Mouse (Mus musculus) stomach, embryonic 14.5 days (tissue): ENCODE data around the gene Cdh22. TPM values are rescaled to one million over a fixed set of nuclear protein-coding genes. Genes with fewer than 3 reads are reported as not detected.

Experiments used
- ATAC-seq: fragments of 200-750 bp; cut with Nextera tagmentation; 2 replicates; pipeline ENCODE4 v1.8.0; 2017; ENCODE audit warnings: low read depth, moderate TSS enrichment; ENCODE audit not compliant: insufficient number of reproducible peaks, insufficient read depth, low FRiP score
- H3K27ac ChIP-seq: fragments of 300-500 bp; sonication (generic); 2 replicates; pipeline ENCODE4 v1.5.1; 2014; ENCODE audit warnings: mild to moderate bottlenecking, low read length, moderate library complexity, mixed read lengths
- H3K27me3 ChIP-seq: fragments of 300-500 bp; sonication (generic); 2 replicates; pipeline ENCODE4 v1.6.1; 2014; ENCODE audit warnings: low read length, control low read depth, mixed read lengths; ENCODE audit not compliant: control insufficient read depth, insufficient read depth
- H3K36me3 ChIP-seq: fragments of 300-500 bp; sonication (generic); 2 replicates; pipeline ENCODE4 v1.6.1; 2014; ENCODE audit warnings: mild to moderate bottlenecking, control low read depth, low read length, moderate library complexity, mixed read lengths; ENCODE audit not compliant: control insufficient read depth, insufficient read depth
- H3K4me1 ChIP-seq: fragments of 300-500 bp; sonication (generic); 2 replicates; pipeline ENCODE4 v1.6.1; 2014; ENCODE audit warnings: low read length, control low read depth, mixed read lengths; ENCODE audit not compliant: control insufficient read depth, insufficient read depth
- H3K4me2 ChIP-seq: fragments of 300-500 bp; sonication (generic); replicated peaks from 2 replicates; pipeline ENCODE4 v1.6.1; 2014; ENCODE audit warnings: low read depth, low read length, control low read depth
- H3K4me3 ChIP-seq: fragments of 300-500 bp; sonication (generic); 2 replicates; pipeline ENCODE4 v1.5.1; 2014; ENCODE audit warnings: low read depth, low read length, control low read depth
- H3K9ac ChIP-seq: fragments of 300-500 bp; sonication (generic); replicated peaks from 2 replicates; pipeline ENCODE4 v1.6.1; 2014; ENCODE audit warnings: low read depth, mild to moderate bottlenecking, control low read depth, low read length, moderate library complexity, mixed read lengths
- H3K9me3 ChIP-seq: fragments of 300-500 bp; sonication (generic); 2 replicates; pipeline ENCODE4 v1.6.1; 2016; ENCODE audit warnings: low read depth, low read length, control low read depth; ENCODE audit not compliant: control insufficient read depth
- WGBS: fragments of 180-500 bp; shearing (Covaris S2); extraction: QIAGEN DNeasy Blood & Tissue Kit; methylation state at CpG from one replicate; pipeline ENCODE4 v1.1.7; 2014; 5-methylcytosine and 5-hydroxymethylcytosine counted together
- polyA plus RNA-seq: library from polyadenylated mRNA; unstranded; fragments of >200 nt; fragmentation: Nextera tagmentation; extraction: Ambion mirVana; gene quantifications from 2 replicates; pipeline ENCODE4 v1.2.1, GENCODE M21; 2014

The Cdh22 gene
- polyA plus RNA-seq, 1 experiment from 2014 or later = 0.27 TPM

DNA sequence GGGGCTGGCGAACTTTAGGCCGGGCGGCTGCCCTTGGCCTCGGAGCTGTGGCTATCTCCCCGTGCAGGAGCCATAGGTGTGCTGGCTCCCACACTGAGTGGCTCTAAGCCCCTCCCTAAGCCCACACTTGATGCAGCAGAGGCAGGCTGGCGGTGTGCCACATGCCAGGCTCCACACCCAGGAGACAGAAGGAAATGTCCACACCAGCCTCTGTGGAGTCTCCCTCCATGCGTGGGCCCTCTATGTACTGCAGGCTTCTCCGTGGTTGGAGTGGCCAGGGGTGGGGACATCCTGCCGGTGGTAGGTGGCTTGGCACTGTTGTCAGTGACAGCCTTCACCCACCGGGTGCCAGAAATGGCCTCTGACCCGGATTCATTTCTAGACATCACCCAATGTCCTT lies 5.6 kb downstream of the Cdh22 start:
- Histone ChIP-seq H3K4me2 (no peak overlapping the region), H3K9ac (no peak overlapping the region), H3K4me1 (peaks cover 7% of the 10 kb centered on the region; the same call in 1 of the 2 replicates), H3K27me3 (peaks cover 18% of the 10 kb centered on the region), H3K4me3 (no peak overlapping the region), H3K27ac (no peak overlapping the region), H3K36me3 (no peaks in the 10 kb centered on the region), H3K9me3 (no peaks in the 10 kb centered on the region)
- ATAC-seq = no peak
- WGBS = 89% methylated on average over 11 of the region's 11 CpGs

DNA sequence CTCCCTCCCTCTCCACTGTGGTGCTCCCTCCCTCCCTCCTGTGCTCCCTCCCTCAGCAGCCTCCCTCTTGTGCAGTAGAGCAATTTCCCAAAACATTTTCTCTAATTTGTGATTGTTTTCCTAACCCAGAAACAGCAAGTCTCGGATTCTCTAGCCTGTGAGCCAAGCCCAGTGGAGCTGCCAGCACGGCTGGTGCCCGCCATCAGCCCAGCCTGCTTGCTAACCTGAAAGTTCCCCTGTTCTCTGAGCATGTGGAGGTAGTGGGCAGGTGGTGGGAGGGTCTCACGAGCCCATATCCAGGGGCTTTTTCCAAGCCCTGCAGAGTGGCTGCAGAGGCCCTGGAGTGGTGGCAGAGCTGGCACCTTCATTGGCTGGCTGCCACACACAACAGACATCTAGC lies 10.8 kb downstream of the Cdh22 start:
- Histone ChIP-seq H3K36me3 (no peaks in the 10 kb centered on the region), H3K9ac (no peak overlapping the region), H3K4me1 (no peaks in the 10 kb centered on the region), H3K9me3 (no peaks in the 10 kb centered on the region), H3K27me3 (peaks cover 9% of the 10 kb centered on the region; the same call in 1 of the 2 replicates), H3K4me2 (no peak overlapping the region), H3K4me3 (no peak overlapping the region), H3K27ac (no peak overlapping the region)
- ATAC-seq = no peak
- 75% methylated on average over 4 of the region's 4 CpGs for WGBS

DNA sequence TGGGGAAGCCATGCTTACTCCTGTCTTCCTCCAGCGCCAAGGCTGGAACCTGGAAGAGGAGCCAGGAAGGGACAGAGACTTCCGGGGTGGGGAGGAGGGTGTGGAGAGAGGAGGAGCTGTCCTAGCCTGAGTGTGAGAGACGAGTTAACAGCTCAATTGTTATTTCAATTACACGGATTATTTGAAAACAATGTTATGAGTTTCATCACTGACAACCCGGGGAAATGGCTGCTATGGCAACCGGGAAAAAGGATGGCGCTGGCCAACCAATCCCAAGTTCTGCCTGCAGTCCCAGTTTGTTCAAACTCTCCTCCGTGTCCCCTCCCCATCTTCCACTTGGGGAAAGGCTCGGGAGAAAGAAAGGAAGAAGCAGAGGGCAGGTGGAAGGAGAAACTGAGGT lies 12.7 kb downstream of the Cdh22 start:
- Histone ChIP-seq H3K9me3 (no peaks in the 10 kb centered on the region), H3K36me3 (no peaks in the 10 kb centered on the region), H3K27ac (no peak overlapping the region), H3K4me2 (no peak overlapping the region), H3K9ac (no peak overlapping the region), H3K4me3 (no peak overlapping the region), H3K27me3 (peaks cover 15% of the 10 kb centered on the region; the same call in 1 of the 2 replicates), H3K4me1 (no peaks in the 10 kb centered on the region)
- no peak for ATAC-seq
- WGBS = 6% methylated on average over 9 of the region's 9 CpGs

DNA sequence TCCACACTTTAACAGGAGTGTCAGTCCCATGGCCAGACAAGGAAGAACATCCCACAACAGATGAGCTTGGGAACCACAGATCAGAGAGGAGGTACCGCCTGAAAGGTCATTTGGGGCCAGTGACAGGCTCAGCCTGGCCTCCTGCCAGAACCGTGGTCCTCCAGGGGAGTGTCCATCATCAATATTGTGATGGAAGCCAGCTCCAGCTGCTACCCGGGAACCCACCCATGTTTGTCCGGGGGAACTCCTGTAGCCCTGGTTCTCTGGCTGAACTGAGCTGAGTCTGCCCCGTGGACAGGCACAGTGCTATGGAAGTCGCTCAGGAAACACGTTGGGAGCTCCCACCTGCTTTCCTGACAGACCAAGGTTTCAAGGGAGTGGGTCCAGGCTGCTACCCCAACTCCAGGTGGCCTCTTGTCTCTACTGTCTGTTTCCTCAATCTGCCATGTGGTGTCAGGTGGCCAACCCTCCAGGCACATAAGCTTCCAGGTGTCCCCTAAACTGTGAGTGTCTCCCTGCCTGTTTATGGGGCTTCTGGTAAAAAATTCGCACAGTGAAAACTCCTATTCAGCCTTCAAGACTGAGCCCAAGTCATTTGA lies 14.2 kb downstream of the Cdh22 start:
- no peak for ATAC-seq
- Histone ChIP-seq H3K4me2 (no peak overlapping the region), H3K9ac (no peak overlapping the region), H3K27me3 (peaks cover 15% of the 10 kb centered on the region; the same call in 1 of the 2 replicates), H3K36me3 (no peaks in the 10 kb centered on the region), H3K27ac (no peak overlapping the region), H3K9me3 (no peaks in the 10 kb centered on the region), H3K4me1 (peaks cover 4% of the 10 kb centered on the region), H3K4me3 (no peak overlapping the region)
- WGBS = 54% methylated on average over 8 of the region's 8 CpGs

DNA sequence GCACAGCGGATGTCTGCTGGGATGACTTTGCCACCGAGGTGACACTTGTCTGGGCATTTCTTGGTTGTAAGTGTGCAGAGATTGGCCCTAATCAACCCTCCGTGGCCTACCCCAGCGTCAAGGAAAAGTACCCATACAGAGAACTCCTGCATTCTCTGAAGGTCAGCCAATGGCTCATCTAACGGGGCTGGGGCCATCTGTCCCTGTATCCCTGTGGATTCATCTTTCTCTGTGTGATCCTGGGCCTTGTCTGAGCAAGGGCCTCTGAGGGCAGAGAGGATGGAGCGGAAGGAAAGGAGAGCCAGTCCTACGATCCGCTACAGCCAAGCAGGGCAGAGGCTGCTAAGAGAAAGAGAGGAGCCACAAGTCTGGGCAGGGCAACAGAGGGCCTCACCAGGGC lies 15.7 kb downstream of the Cdh22 start:
- no peak overlapping the region for H3K4me2 ChIP-seq
- no peak overlapping the region for H3K4me3 ChIP-seq
- peaks cover 8% of the 10 kb centered on the region for H3K4me1 ChIP-seq
- no peak overlapping the region for H3K9ac ChIP-seq
- ATAC-seq = no peak
- H3K27me3 ChIP-seq = peaks cover 18% of the 10 kb centered on the region; the same call in 1 of the 2 replicates
- 87% methylated on average over 8 of the region's 8 CpGs for WGBS
- no peaks in the 10 kb centered on the region for H3K36me3 ChIP-seq
- H3K9me3 ChIP-seq = no peaks in the 10 kb centered on the region
- no peak overlapping the region for H3K27ac ChIP-seq

DNA sequence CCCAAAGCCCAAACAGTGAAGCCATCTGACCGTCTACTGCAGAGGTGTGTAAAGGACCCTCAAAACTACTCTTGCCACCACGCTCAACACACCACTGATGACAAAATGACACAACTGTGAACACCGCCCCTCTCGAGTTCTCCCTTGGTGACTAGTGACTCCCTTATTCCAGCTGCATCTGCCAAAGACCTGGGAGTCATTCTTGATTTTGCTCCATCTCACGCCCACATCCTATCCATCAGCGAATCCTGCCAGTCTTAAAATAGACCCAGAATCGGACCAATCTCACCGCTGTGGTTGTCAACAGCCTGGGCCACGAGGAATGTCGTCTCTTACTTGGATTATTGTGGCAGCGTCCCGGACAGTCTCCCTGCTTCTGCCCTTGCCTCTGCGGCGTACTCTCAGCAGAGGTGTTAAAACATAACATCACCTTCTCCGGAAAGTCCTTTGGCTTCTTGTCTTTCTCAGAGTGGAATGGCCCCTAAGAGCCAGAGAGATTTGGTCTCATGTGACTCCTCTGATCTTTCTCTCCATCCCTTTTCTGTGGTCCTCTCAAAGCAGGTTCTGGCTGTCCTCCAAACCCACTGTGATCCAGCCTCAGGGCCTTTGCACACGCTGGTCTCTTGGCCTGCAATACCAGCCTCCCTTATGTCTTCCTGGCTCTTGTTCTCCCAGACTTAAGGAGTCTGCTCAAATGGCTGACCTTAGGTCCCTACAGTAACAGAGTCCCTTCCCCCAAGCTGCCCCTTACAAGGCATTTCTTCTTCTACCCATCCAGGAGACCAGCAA lies 17.1 kb downstream of the Cdh22 start:
- Histone ChIP-seq H3K4me3 (no peak overlapping the region), H3K27ac (no peak overlapping the region), H3K9ac (no peak overlapping the region), H3K36me3 (no peaks in the 10 kb centered on the region), H3K4me1 (peaks cover 8% of the 10 kb centered on the region), H3K27me3 (peaks cover 22% of the 10 kb centered on the region), H3K4me2 (no peak overlapping the region), H3K9me3 (no peaks in the 10 kb centered on the region)
- 89% methylated on average over 16 of the region's 16 CpGs for WGBS
- no peak for ATAC-seq

DNA sequence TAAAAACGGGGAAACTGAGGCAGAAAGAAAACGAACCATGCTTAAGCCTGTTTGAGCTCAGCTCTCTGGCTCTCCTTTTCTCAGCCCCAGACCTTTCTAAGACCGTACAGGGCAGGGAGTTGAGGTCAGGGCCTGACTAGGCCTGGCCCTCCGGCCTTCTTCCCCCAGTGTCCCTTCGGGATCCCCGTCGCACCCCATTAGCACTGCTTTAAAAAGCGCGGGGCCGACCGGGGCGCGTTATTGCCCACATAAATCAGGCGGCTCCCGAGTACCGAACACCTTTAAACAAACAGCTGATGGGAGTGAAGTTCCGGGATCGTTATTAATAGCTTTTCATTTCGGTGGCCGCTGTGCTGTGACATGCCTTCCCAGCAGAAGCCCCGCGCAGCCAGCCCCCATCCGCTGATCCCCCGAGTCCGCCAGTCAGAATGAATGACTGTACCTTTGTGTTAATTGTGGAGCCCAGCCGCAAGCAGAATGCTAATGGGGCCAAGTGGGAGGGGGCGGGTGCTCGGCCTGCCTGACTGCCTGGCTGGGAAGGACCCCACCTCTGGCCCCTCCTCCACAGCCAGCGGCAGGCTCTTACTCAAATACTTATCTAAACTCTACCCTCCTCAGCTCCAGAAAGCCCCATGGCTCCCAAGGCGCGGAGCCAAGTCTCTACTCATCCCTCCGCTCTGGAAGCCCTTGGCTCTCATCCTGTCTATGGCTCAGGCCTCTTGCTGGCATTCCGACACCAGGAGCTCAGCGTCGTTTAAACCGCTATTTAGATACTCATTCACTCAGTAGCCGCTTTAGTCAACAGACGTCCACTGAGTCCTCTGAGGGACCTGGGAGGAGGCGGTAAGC lies 19.3 kb downstream of the Cdh22 start:
- H3K27me3 ChIP-seq = peaks cover 35% of the 10 kb centered on the region
- H3K9me3 ChIP-seq = no peaks in the 10 kb centered on the region
- peak overlapping the region; percentile 37 for H3K4me2 ChIP-seq
- H3K4me1 ChIP-seq = peaks cover 13% of the 10 kb centered on the region
- peak; percentile 61; the same call in 1 of the 2 replicates for ATAC-seq
- 4% methylated on average over 39 of the region's 39 CpGs for WGBS
- H3K4me3 ChIP-seq = peak overlapping the region; percentile 9; the same call in 1 of the 2 replicates
- no peak overlapping the region for H3K27ac ChIP-seq
- no peaks in the 10 kb centered on the region for H3K36me3 ChIP-seq
- no peak overlapping the region for H3K9ac ChIP-seq

DNA sequence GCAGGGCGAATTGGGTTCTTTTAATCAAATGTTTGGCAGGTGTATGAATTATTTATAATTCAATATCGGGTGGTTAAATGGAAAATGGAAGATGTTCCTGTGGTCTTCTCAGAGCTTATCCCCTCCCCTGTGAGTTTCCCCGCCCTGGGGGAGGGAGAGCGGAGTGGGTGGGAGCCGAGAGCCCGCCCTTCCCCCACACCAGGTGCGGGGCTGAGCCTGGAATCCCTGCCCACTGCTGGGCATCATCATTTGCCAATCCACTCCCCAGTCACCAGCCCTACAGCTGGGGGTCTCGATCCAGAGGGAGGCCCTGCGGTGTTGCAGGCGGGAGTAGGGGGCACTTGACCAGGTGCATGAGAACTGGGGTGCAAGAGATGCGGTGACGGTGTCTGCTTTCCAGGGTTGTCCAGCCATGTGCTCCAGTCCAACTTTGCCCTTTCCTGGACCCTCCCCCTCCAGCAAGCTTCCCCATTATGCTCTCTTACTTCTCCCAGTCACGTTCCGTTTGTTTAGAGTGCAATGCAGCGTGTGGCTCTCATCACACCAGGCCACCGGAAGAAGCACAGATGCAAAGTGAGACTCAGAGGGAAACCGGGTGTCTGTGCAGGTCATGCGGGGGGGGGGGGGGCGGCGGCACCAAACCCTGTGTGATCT lies 23.1 kb downstream of the Cdh22 start:
- Histone ChIP-seq H3K4me1 (peaks cover 13% of the 10 kb centered on the region), H3K9ac (no peak overlapping the region), H3K9me3 (no peaks in the 10 kb centered on the region), H3K36me3 (no peaks in the 10 kb centered on the region), H3K4me2 (peak overlapping the region; percentile 14; the same call in 1 of the 2 replicates), H3K27me3 (peaks cover 35% of the 10 kb centered on the region), H3K4me3 (no peak overlapping the region), H3K27ac (no peak overlapping the region)
- 2% methylated on average over 20 of the region's 20 CpGs for WGBS
- ATAC-seq = no peak
